Mouse (Mus musculus): Measurements from ENCODE around the gene Tcte1. TPM values are rescaled to one million over a fixed set of nuclear protein-coding genes. Genes with fewer than 3 reads are reported as not detected.

Gene Tcte1
- polyA plus RNA-seq, 1 experiment from 2014 or later = 1.4 TPM

- Histone ChIP-seq H3K36me3 (no peaks in the 10 kb centered on the region), H3K4me1 (peaks cover 23% of the 10 kb centered on the region; the same call in 1 of the 2 replicates), H3K27ac (peak overlapping the region; percentile 23; the same call in 1 of the 2 replicates), H3K4me3 (no peak overlapping the region), H3K9me3 (no peaks in the 10 kb centered on the region), H3K27me3 (no peaks in the 10 kb centered on the region), H3K9ac (peak overlapping the region; percentile 3; the same call in 1 of the 2 replicates), H3K4me2 (replicated peaks) (0 out of 2 replicates have a peak overlapping the region, but pooled peaks have one; percentile 5)
- WGBS = 42% methylated on average over 12 of the region's 12 CpGs
- 0 out of 2 replicates have a peak, but pooled peaks have one; percentile 0 for ATAC-seq (ENCODE audit: insufficient number of reproducible peaks, insufficient read depth, low FRiP score, low TSS enrichment)
Observed at GRCm38 (mm10) chr17:45580958-45581477, 57.8 kb downstream of the Tcte1 start.

GRCm38 (mm10) chr17:45581567-45581983 is 58.3 kb downstream of the Tcte1 start:
- no peak for ATAC-seq (ENCODE audit: insufficient number of reproducible peaks, insufficient read depth, low FRiP score, low TSS enrichment)
- no peak overlapping the region for H3K27ac ChIP-seq

GRCm38 (mm10) chr17:45582188-45582587 is 59.0 kb downstream of the Tcte1 start:
- H3K9ac ChIP-seq = no peak overlapping the region
- H3K9me3 ChIP-seq = peaks cover 9% of the 10 kb centered on the region; the same call in 1 of the 2 replicates
- H3K4me1 ChIP-seq = peaks cover 23% of the 10 kb centered on the region; the same call in 1 of the 2 replicates
- H3K4me3 ChIP-seq = no peak overlapping the region
- H3K4me2 ChIP-seq (replicated peaks) = no peak overlapping the region
- ATAC-seq (ENCODE audit: insufficient number of reproducible peaks, insufficient read depth, low FRiP score, low TSS enrichment) = no peak
- 89% methylated on average over 6 of the region's 6 CpGs for WGBS
- H3K36me3 ChIP-seq = peaks cover 5% of the 10 kb centered on the region; the same call in 1 of the 2 replicates
- H3K27me3 ChIP-seq = no peaks in the 10 kb centered on the region
- H3K27ac ChIP-seq = no peak overlapping the region

More at GRCm38 (mm10) chr17:45581567-45581983, 58.3 kb downstream of the Tcte1 start:
- Histone ChIP-seq H3K4me2 (replicated peaks) (no peak overlapping the region), H3K9ac (no peak overlapping the region), H3K27me3 (no peaks in the 10 kb centered on the region), H3K36me3 (peaks cover 5% of the 10 kb centered on the region; the same call in 1 of the 2 replicates), H3K4me3 (no peak overlapping the region), H3K4me1 (peaks cover 23% of the 10 kb centered on the region; the same call in 1 of the 2 replicates), H3K9me3 (0 out of 2 replicates have a peak, but pooled peaks cover 3% of the 10 kb centered on the region)
- 11% methylated on average over 2 of the region's 2 CpGs for WGBS

GRCm38 (mm10) chr17:45582715-45583355 is 59.6 kb downstream of the Tcte1 start:
- H3K27me3 ChIP-seq = no peaks in the 10 kb centered on the region
- H3K4me2 ChIP-seq (replicated peaks) = no peak overlapping the region
- H3K36me3 ChIP-seq = peaks cover 5% of the 10 kb centered on the region
- peaks cover 9% of the 10 kb centered on the region; the same call in 1 of the 2 replicates for H3K9me3 ChIP-seq
- 67% methylated on average over 6 of the region's 6 CpGs for WGBS
- H3K4me1 ChIP-seq = peaks cover 23% of the 10 kb centered on the region; the same call in 1 of the 2 replicates
- no peak overlapping the region for H3K4me3 ChIP-seq
- no peak overlapping the region for H3K27ac ChIP-seq
- no peak overlapping the region for H3K9ac ChIP-seq
- no peak for ATAC-seq (ENCODE audit: insufficient number of reproducible peaks, insufficient read depth, low FRiP score, low TSS enrichment)

GRCm38 (mm10) chr17:45584096-45584896 is 61.1 kb downstream of the Tcte1 start:
- no peak overlapping the region for H3K4me2 ChIP-seq (replicated peaks)
- H3K27me3 ChIP-seq = no peaks in the 10 kb centered on the region
- H3K27ac ChIP-seq = peak overlapping the region; percentile 71
- peaks cover 23% of the 10 kb centered on the region; the same call in 1 of the 2 replicates for H3K4me1 ChIP-seq
- 29% methylated on average over 12 of the region's 12 CpGs for WGBS
- peaks cover 5% of the 10 kb centered on the region for H3K36me3 ChIP-seq
- no peak overlapping the region for H3K4me3 ChIP-seq
- H3K9me3 ChIP-seq = peaks cover 9% of the 10 kb centered on the region; the same call in 1 of the 2 replicates
- ATAC-seq (ENCODE audit: insufficient number of reproducible peaks, insufficient read depth, low FRiP score, low TSS enrichment) = 0 out of 2 replicates have a peak, but pooled peaks have one; percentile 7
- H3K9ac ChIP-seq = no peak overlapping the region

- Histone ChIP-seq H3K36me3 (peaks cover 5% of the 10 kb centered on the region), H3K4me2 (replicated peaks) (no peak overlapping the region), H3K9ac (no peak overlapping the region), H3K4me1 (peaks cover 23% of the 10 kb centered on the region; the same call in 1 of the 2 replicates), H3K9me3 (peaks cover 9% of the 10 kb centered on the region; the same call in 1 of the 2 replicates), H3K4me3 (no peak overlapping the region), H3K27me3 (no peaks in the 10 kb centered on the region), H3K27ac (peak overlapping the region; percentile 71)
- 13% methylated on average over 14 of the region's 14 CpGs for WGBS
- ATAC-seq (ENCODE audit: insufficient number of reproducible peaks, insufficient read depth, low FRiP score, low TSS enrichment) = peak; percentile 64
Observed at GRCm38 (mm10) chr17:45584939-45585678, 61.9 kb downstream of the Tcte1 start.

- Histone ChIP-seq H3K36me3 (peaks cover 5% of the 10 kb centered on the region), H3K27ac (peak overlapping the region; percentile 71), H3K4me3 (no peak overlapping the region), H3K9me3 (peaks cover 9% of the 10 kb centered on the region; the same call in 1 of the 2 replicates), H3K4me2 (replicated peaks) (no peak overlapping the region), H3K9ac (no peak overlapping the region), H3K4me1 (peaks cover 22% of the 10 kb centered on the region; the same call in 1 of the 2 replicates), H3K27me3 (no peaks in the 10 kb centered on the region)
- ATAC-seq (ENCODE audit: insufficient number of reproducible peaks, insufficient read depth, low FRiP score, low TSS enrichment) = no peak
- 60% methylated on average over 23 of the region's 23 CpGs for WGBS
Observed at GRCm38 (mm10) chr17:45585725-45586448, 62.7 kb downstream of the Tcte1 start.

GRCm38 (mm10) chr17:45586449-45586837 is 63.2 kb downstream of the Tcte1 start:
- WGBS = 96% methylated on average over 3 of the region's 3 CpGs
- Histone ChIP-seq H3K4me3 (no peak overlapping the region), H3K9ac (no peak overlapping the region), H3K4me2 (replicated peaks) (no peak overlapping the region), H3K27ac (no peak overlapping the region), H3K4me1 (peaks cover 19% of the 10 kb centered on the region), H3K36me3 (peaks cover 5% of the 10 kb centered on the region), H3K9me3 (peaks cover 9% of the 10 kb centered on the region; the same call in 1 of the 2 replicates), H3K27me3 (no peaks in the 10 kb centered on the region)
- no peak for ATAC-seq (ENCODE audit: insufficient number of reproducible peaks, insufficient read depth, low FRiP score, low TSS enrichment)

GRCm38 (mm10) chr17:45588370-45588769 is 65.1 kb downstream of the Tcte1 start:
- peaks cover 38% of the 10 kb centered on the region for H3K4me1 ChIP-seq
- peaks cover 5% of the 10 kb centered on the region for H3K36me3 ChIP-seq
- no peak for ATAC-seq (ENCODE audit: insufficient number of reproducible peaks, insufficient read depth, low FRiP score, low TSS enrichment)
- H3K27ac ChIP-seq = no peak overlapping the region
- peaks cover 9% of the 10 kb centered on the region; the same call in 1 of the 2 replicates for H3K9me3 ChIP-seq
- H3K9ac ChIP-seq = no peak overlapping the region
- no peak overlapping the region for H3K4me2 ChIP-seq (replicated peaks)
- no peak overlapping the region for H3K4me3 ChIP-seq
- H3K27me3 ChIP-seq = peaks cover 1% of the 10 kb centered on the region; the same call in 1 of the 2 replicates
- WGBS = 87% methylated on average over 7 of the region's 7 CpGs

- Histone ChIP-seq H3K27ac (no peak overlapping the region), H3K4me2 (replicated peaks) (no peak overlapping the region), H3K36me3 (peaks cover 5% of the 10 kb centered on the region), H3K27me3 (peaks cover 10% of the 10 kb centered on the region; the same call in 1 of the 2 replicates), H3K9me3 (peaks cover 9% of the 10 kb centered on the region; the same call in 1 of the 2 replicates), H3K4me1 (peaks cover 45% of the 10 kb centered on the region), H3K4me3 (no peak overlapping the region), H3K9ac (no peak overlapping the region)
- ATAC-seq (ENCODE audit: insufficient number of reproducible peaks, insufficient read depth, low FRiP score, low TSS enrichment) = no peak
- 96% methylated on average over 7 of the region's 7 CpGs for WGBS
Observed at GRCm38 (mm10) chr17:45589236-45589635, 66.0 kb downstream of the Tcte1 start.
